Mouse (Mus musculus) heart, adult 8-10 months (tissue): ENCODE results near the gene Cd8a. TPM values are rescaled to one million over a fixed set of nuclear protein-coding genes. Genes with fewer than 3 reads are reported as not detected.
"Not testable (repeated sequence)": the region's sequence is repeated elsewhere in the genome, so short reads cannot be mapped to it uniquely, and the experiment has no call there.

ENCODE experiments used
- DNase-seq: peaks from one replicate; pipeline ENCODE4 v3.0.0; 2022; ENCODE audit warnings: low spot score
- total RNA-seq, 4 experiments: library from RNA; stranded (reverse); gene quantifications; 2 replicates each; pipeline ENCODE4 v1.2.4; 2022

The Cd8a gene
- under 1 TPM; 0.08 to 0.22 (median 0.15) TPM for total RNA-seq

GRCm38 (mm10) chr6:71373249-71373775, at the start of gene Cd8a:
Gene Cd8a (plus strand): TSS chr6:71373427.
- no peak for DNase-seq

GRCm38 (mm10) chr6:71324816-71325215, 48.4 kb upstream of the Cd8a start:
- no peak for DNase-seq

- DNase-seq, result no peak
Observed at GRCm38 (mm10) chr6:71329881-71330280, 43.3 kb upstream of the Cd8a start.

- DNase-seq, result no peak
Observed at GRCm38 (mm10) chr6:71330486-71330885, 42.7 kb upstream of the Cd8a start.

- DNase-seq, result not testable (repeated sequence)
Observed at GRCm38 (mm10) chr6:71331491-71331890, 41.7 kb upstream of the Cd8a start.

GRCm38 (mm10) chr6:71332236-71332965, 40.8 kb upstream of the Cd8a start:
- no peak for DNase-seq

- DNase-seq, result no peak
Observed at GRCm38 (mm10) chr6:71333031-71333430, 40.2 kb upstream of the Cd8a start.

GRCm38 (mm10) chr6:71333578-71334273, 39.5 kb upstream of the Cd8a start:
- no peak for DNase-seq

- no peak for DNase-seq
Observed at GRCm38 (mm10) chr6:71337666-71338065, 35.6 kb upstream of the Cd8a start.

GRCm38 (mm10) chr6:71338941-71339340, 34.3 kb upstream of the Cd8a start:
- DNase-seq, result no peak

- DNase-seq, result no peak
Observed at GRCm38 (mm10) chr6:71339351-71339750, 33.9 kb upstream of the Cd8a start.

GRCm38 (mm10) chr6:71341179-71341578, 32.0 kb upstream of the Cd8a start:
- no peak for DNase-seq

- DNase-seq, result no peak
Observed at GRCm38 (mm10) chr6:71348006-71348405, 25.2 kb upstream of the Cd8a start.

GRCm38 (mm10) chr6:71351201-71351600, 22.0 kb upstream of the Cd8a start:
- no peak for DNase-seq

- no peak for DNase-seq
Observed at GRCm38 (mm10) chr6:71352201-71352600, 21.0 kb upstream of the Cd8a start.

GRCm38 (mm10) chr6:71352866-71353427, 20.3 kb upstream of the Cd8a start:
- DNase-seq, result no peak

GRCm38 (mm10) chr6:71353722-71354121, 19.5 kb upstream of the Cd8a start:
- no peak for DNase-seq

- DNase-seq, result no peak
Observed at GRCm38 (mm10) chr6:71357493-71357892, 15.7 kb upstream of the Cd8a start.

- no peak for DNase-seq
Observed at GRCm38 (mm10) chr6:71360221-71360620, 13.0 kb upstream of the Cd8a start.

- no peak for DNase-seq
Observed at GRCm38 (mm10) chr6:71360751-71361150, 12.5 kb upstream of the Cd8a start.

- no peak for DNase-seq
Observed at GRCm38 (mm10) chr6:71361156-71361670, 12.0 kb upstream of the Cd8a start.

GRCm38 (mm10) chr6:71363995-71364394, 9.2 kb upstream of the Cd8a start:
- DNase-seq, result no peak
